Mouse (Mus musculus) bone marrow, adult 2 months (tissue): ENCODE data around the gene Gpsm2. TPM values are rescaled to one million over a fixed set of nuclear protein-coding genes. Genes with fewer than 3 reads are reported as not detected.

ENCODE experiments used
- H3K27ac ChIP-seq: fragments of 200-500 bp; 2 replicates; pipeline ENCODE4 v1.5.1; 2012; ENCODE audit warnings: low read depth, mild to moderate bottlenecking, control low read depth, inconsistent platforms, low read length; ENCODE audit not compliant: control insufficient read depth, poor library complexity, insufficient read depth
- H3K4me1 ChIP-seq: fragments of 200-500 bp; 2 replicates; pipeline ENCODE4 v1.6.1; 2011; ENCODE audit warnings: low read length; ENCODE audit not compliant: control insufficient read depth, insufficient read depth
- H3K4me3 ChIP-seq: fragments of 200-500 bp; replicated peaks from 2 replicates; pipeline ENCODE3; 2011; ENCODE audit warnings: mild to moderate bottlenecking, low read depth, low read length, control low read depth; ENCODE audit not compliant: control insufficient read depth
- CTCF ChIP-seq: fragments of 200-500 bp; IDR thresholded peaks from 2 replicates; pipeline ENCODE4 v1.5.1; 2011; ENCODE audit warnings: low read length, control low read depth; ENCODE audit not compliant: control insufficient read depth, insufficient read depth
- POLR2A ChIP-seq: fragments of 200-500 bp; IDR thresholded peaks from 2 replicates; pipeline ENCODE4 v1.6.1; 2011; ENCODE audit warnings: low read depth, mild to moderate bottlenecking, control low read depth, low read length, borderline replicate concordance; ENCODE audit not compliant: control insufficient read depth
- WGBS: fragments of 180-500 bp; shearing (Covaris S2); methylation state at CpG from one replicate; pipeline ENCODE4 v1.1.7; 2018; 5-methylcytosine and 5-hydroxymethylcytosine counted together
- polyA plus RNA-seq: library from polyadenylated mRNA; stranded (reverse); fragments of >200 nt; gene quantifications from 2 replicates; pipeline ENCODE4 v1.2.4, GENCODE M21; 2011; ENCODE audit warnings: low replicate concordance; ENCODE audit not compliant: missing spikeins, insufficient read depth, insufficient read length

Gene Gpsm2
- polyA plus RNA-seq, 1 experiment: 20.9 TPM

- TF ChIP-seq POLR2A (no peak), CTCF (no peak)
- 64% methylated on average over 7 of the region's 7 CpGs for WGBS
- Histone ChIP-seq H3K27ac (no peak overlapping the region), H3K4me3 (no peak overlapping the region), H3K4me1 (no peaks in the 10 kb centered on the region)
Observed at GRCm38 (mm10) chr3:108762597-108763111, 40.5 kb upstream of the Gpsm2 start.

- no peak for TF ChIP-seq POLR2A
- no peak for TF ChIP-seq CTCF
- 86% methylated on average over 11 of the region's 11 CpGs for WGBS
- H3K4me3 ChIP-seq: no peak overlapping the region
- no peak overlapping the region for H3K27ac ChIP-seq
- no peaks in the 10 kb centered on the region for H3K4me1 ChIP-seq
Observed at GRCm38 (mm10) chr3:108759566-108760420, 37.7 kb upstream of the Gpsm2 start.

GRCm38 (mm10) chr3:108757570-108757969 lies 35.5 kb upstream of the Gpsm2 start:
- H3K4me3 ChIP-seq: no peak overlapping the region
- 80% methylated on average over 9 of the region's 9 CpGs for WGBS
- H3K27ac ChIP-seq: no peak overlapping the region
- peaks cover 3% of the 10 kb centered on the region; the same call in 1 of the 2 replicates for H3K4me1 ChIP-seq
- no peak for TF ChIP-seq CTCF
- TF ChIP-seq POLR2A: no peak

GRCm38 (mm10) chr3:108756131-108756530 lies 34.0 kb upstream of the Gpsm2 start:
- Histone ChIP-seq H3K27ac (no peak overlapping the region), H3K4me3 (no peak overlapping the region), H3K4me1 (peaks cover 3% of the 10 kb centered on the region; the same call in 1 of the 2 replicates)
- TF ChIP-seq CTCF (no peak), POLR2A (no peak)
- 72% methylated on average over 1 of the region's 1 CpGs for WGBS

- no peak overlapping the region for H3K4me3 ChIP-seq
- H3K27ac ChIP-seq: no peak overlapping the region
- TF ChIP-seq CTCF (no peak), POLR2A (no peak)
- 62% methylated on average over 2 of the region's 2 CpGs for WGBS
- peaks cover 3% of the 10 kb centered on the region; the same call in 1 of the 2 replicates for H3K4me1 ChIP-seq
Observed at GRCm38 (mm10) chr3:108755542-108755941, 33.4 kb upstream of the Gpsm2 start.

GRCm38 (mm10) chr3:108754541-108754940 lies 32.4 kb upstream of the Gpsm2 start:
- H3K27ac ChIP-seq: no peak overlapping the region
- no peak overlapping the region for H3K4me3 ChIP-seq
- TF ChIP-seq CTCF (no peak), POLR2A (no peak)
- WGBS: 65% methylated on average over 1 of the region's 1 CpGs
- H3K4me1 ChIP-seq: peaks cover 3% of the 10 kb centered on the region; the same call in 1 of the 2 replicates

- TF ChIP-seq CTCF (no peak), POLR2A (0 out of 2 replicates have a peak, but pooled peaks have one; percentile 19)
- Histone ChIP-seq H3K4me3 (peak overlapping the region; percentile 35), H3K4me1 (peaks cover 3% of the 10 kb centered on the region; the same call in 1 of the 2 replicates), H3K27ac (peak overlapping the region; percentile 56)
- WGBS: 55% methylated on average over 6 of the region's 6 CpGs
Observed at GRCm38 (mm10) chr3:108751691-108752090, 29.6 kb upstream of the Gpsm2 start.

- 72% methylated on average over 6 of the region's 6 CpGs for WGBS
- TF ChIP-seq POLR2A: no peak
- TF ChIP-seq CTCF: no peak
- H3K4me1 ChIP-seq: peaks cover 3% of the 10 kb centered on the region; the same call in 1 of the 2 replicates
- no peak overlapping the region for H3K4me3 ChIP-seq
- no peak overlapping the region for H3K27ac ChIP-seq
Observed at GRCm38 (mm10) chr3:108751061-108751460, 29.0 kb upstream of the Gpsm2 start.
